Mouse (Mus musculus) liver, adult 2 months (tissue): ENCODE measurements around the gene Hoxd9.

ENCODE experiments used
- CTCF ChIP-seq: fragments of 200-500 bp; IDR thresholded peaks from 2 replicates; pipeline ENCODE4 v1.5.1; 2011; ENCODE audit warnings: low read depth, low read length, control low read depth
- POLR2A ChIP-seq: fragments of 200-500 bp; IDR thresholded peaks from 2 replicates; pipeline ENCODE4 v1.6.1; 2011; ENCODE audit warnings: low read length, control low read depth; ENCODE audit not compliant: insufficient read depth; ENCODE audit errors: extremely low read depth

DNA sequence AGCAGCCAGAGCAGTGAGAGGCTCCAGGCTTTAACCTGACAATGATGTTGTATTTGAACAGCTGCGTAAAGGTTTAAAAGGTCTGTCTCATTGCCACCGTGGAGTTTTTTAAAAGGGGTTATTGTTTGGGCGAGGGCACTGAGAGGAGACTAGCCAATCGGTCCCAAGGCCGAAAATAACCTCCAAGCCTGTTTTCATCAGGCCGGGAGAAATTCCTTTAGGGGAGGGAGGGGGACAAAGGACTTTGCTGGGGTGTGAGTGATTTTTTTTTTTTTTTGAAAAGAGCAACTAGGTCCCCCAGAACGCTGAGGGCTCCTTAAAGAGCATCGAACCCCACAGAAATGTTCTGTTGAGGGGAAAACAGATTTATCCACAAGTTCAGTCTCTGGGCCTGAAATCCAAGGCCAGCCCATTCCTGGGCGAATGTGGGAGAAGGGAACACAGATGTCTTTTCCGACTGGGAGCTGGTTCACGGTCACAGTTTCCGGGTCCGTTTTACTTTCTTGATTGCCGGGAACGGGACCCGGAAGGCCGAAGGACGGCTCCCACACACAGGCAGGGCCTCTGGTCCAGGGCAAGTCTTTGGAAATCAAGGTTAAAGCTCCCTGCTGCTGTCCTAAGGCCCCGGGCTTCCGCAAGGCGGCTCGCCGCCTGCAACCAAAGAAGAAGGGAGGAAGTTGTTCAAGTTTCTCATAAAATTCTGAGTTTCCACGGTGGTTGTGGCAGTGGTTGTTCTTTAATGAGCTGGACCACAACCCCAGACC lies 7.8 kb upstream of the Hoxd9 start:
- TF ChIP-seq CTCF (no peak), POLR2A (no peak)
